Mouse (Mus musculus): ENCODE results near the gene Eef1e1.

DNA sequence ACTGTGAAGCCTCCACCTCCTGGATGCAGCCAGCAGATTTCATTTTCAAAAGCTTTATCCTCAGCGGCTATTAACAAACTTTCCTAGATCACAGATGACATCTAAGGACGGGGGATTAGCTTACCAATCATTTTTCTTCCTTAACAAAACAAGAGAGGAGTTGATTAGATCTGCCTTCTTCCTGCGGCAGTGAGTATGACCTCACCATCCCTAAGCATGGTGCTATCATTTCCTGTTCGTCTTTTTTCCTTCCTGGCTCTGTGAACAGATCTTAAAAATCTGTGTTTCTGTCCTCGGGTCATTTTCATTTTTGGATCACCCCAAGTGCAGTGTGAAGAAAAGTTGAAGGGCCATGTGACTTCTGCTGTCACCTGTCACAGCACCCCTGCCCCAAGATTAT, 44.6 kb downstream of the Eef1e1 start:
- no peak for TF ChIP-seq ZNF384 (IDR thresholded peaks at IDR 0.05; ENCODE audit: low read depth, low read length)
- TF ChIP-seq CTCF (IDR thresholded peaks at IDR 0.05 in 2 of 3, conservative IDR thresholded peaks at IDR 0.05 in 1 of 3; ENCODE audit: control insufficient read depth in 1 of 3, insufficient read depth in 1 of 3, low read depth in 2 of 3, low read length in 3 of 3, poor library complexity in 1 of 3, severe bottlenecking in 1 of 3) = no peak
